Mouse (Mus musculus): ENCODE data around the gene Parp4. TPM values are rescaled to one million over a fixed set of nuclear protein-coding genes. Genes with fewer than 3 reads are reported as not detected.

The Parp4 gene
- total RNA-seq, 2 experiments from 2014 or later, result 11.2 to 71.7 TPM

Other genes starting within 250 kb of the Parp4 start
- not detected in 2 replicates for gene Atp12a, start 210.6 kb upstream of the Parp4 start, total RNA-seq (2015)
- not detected in 2 replicates for gene Atp12a, start 210.6 kb upstream of the Parp4 start, total RNA-seq (2017)
- gene Rnf17, start 173.0 kb upstream of the Parp4 start, total RNA-seq (2015), result 0.65 and 1.1 TPM in 2 replicates
- gene Rnf17, start 173.0 kb upstream of the Parp4 start, total RNA-seq (2017), result 0.65 and 1.5 TPM in 2 replicates
- 18.6 and 23.3 TPM in 2 replicates for gene Cenpj, start 194 bp upstream of the Parp4 start, total RNA-seq (2015)
- gene Cenpj, start 194 bp upstream of the Parp4 start, total RNA-seq (2017), result 15.8 and 24.6 TPM in 2 replicates
- 27.7 and 29.8 TPM in 2 replicates for gene Mphosph8, start 92.6 kb downstream of the Parp4 start, total RNA-seq (2015)
- gene Mphosph8, start 92.6 kb downstream of the Parp4 start, total RNA-seq (2017), result 22.9 and 32.1 TPM in 2 replicates
- 37.7 and 39.6 TPM in 2 replicates for gene Pspc1, start 202.7 kb downstream of the Parp4 start, total RNA-seq (2015)
- gene Pspc1, start 202.7 kb downstream of the Parp4 start, total RNA-seq (2017), result 73.0 and 82.4 TPM in 2 replicates
- gene Zmym5, start 236.1 kb downstream of the Parp4 start, total RNA-seq (2015), result 24.2 and 28.6 TPM in 2 replicates
- gene Zmym5, start 236.1 kb downstream of the Parp4 start, total RNA-seq (2017), result 17.2 and 19.2 TPM in 2 replicates

Measured in megakaryocyte, adult 5-6 weeks (primary cell).